Mouse (Mus musculus) forebrain, postnatal 0 days (tissue): ENCODE results near the gene Tmem144. TPM values are rescaled to one million over a fixed set of nuclear protein-coding genes. Genes with fewer than 3 reads are reported as not detected.
A peak's percentile ranks its signal among the peaks of the same experiment; 100 is the strongest.

Source experiments
- ATAC-seq: fragments of 200-750 bp; cut with Nextera tagmentation; 2 replicates; pipeline ENCODE4 v1.8.0; 2017; ENCODE audit warnings: mild to moderate bottlenecking, moderate library complexity
- DNase-seq: peaks from one replicate; pipeline ENCODE4 v3.0.0-alpha.2; 2015
- H3K27ac ChIP-seq: fragments of 300-500 bp; sonication (generic); 2 replicates; pipeline ENCODE4 v1.5.1; 2014; ENCODE audit warnings: low read depth, mild to moderate bottlenecking, antibody characterized with exemption, low read length, moderate library complexity, mixed read lengths
- H3K27me3 ChIP-seq: fragments of 300-500 bp; sonication (generic); 2 replicates; pipeline ENCODE4 v1.6.1; 2014; ENCODE audit warnings: mild to moderate bottlenecking, low read length, mixed read lengths; ENCODE audit not compliant: insufficient read depth
- H3K36me3 ChIP-seq: fragments of 300-500 bp; sonication (generic); 2 replicates; pipeline ENCODE4 v1.6.1; 2014; ENCODE audit warnings: mild to moderate bottlenecking, moderate library complexity; ENCODE audit not compliant: insufficient read depth
- H3K4me1 ChIP-seq: fragments of 300-500 bp; sonication (generic); 2 replicates; pipeline ENCODE4 v1.6.1; 2014; ENCODE audit warnings: antibody characterized with exemption; ENCODE audit not compliant: insufficient read depth
- H3K4me2 ChIP-seq: fragments of 300-500 bp; sonication (generic); 2 replicates; pipeline ENCODE4 v1.6.1; 2014; ENCODE audit warnings: low read depth, mild to moderate bottlenecking, moderate library complexity
- H3K4me3 ChIP-seq: fragments of 300-500 bp; sonication (generic); 2 replicates; pipeline ENCODE4 v1.5.1; 2014; ENCODE audit warnings: low read depth, low read length, mixed read lengths
- H3K9ac ChIP-seq: fragments of 300-500 bp; sonication (generic); 2 replicates; pipeline ENCODE4 v1.6.1; 2014; ENCODE audit warnings: mild to moderate bottlenecking
- H3K9me3 ChIP-seq: fragments of 300-500 bp; sonication (generic); 2 replicates; pipeline ENCODE4 v1.6.1; 2016; ENCODE audit warnings: low read length
- CTCF ChIP-seq: sonication (generic); IDR thresholded peaks from 2 replicates; pipeline ENCODE4 v1.5.1; 2016; ENCODE audit warnings: antibody characterized with exemption, control low read depth, low read depth
- WGBS: fragments of 180-500 bp; shearing (Covaris S2); extraction: QIAGEN DNeasy Blood & Tissue Kit; methylation state at CpG from one replicate; pipeline ENCODE4 v1.1.7; 2014; 5-methylcytosine and 5-hydroxymethylcytosine counted together
- polyA plus RNA-seq: library from polyadenylated mRNA; unstranded; fragments of >200 nt; fragmentation: Nextera tagmentation; extraction: Ambion mirVana; gene quantifications from 2 replicates; pipeline ENCODE4 v1.2.1, GENCODE M21; 2015
- total RNA-seq: library from RNA; depleted of rRNA; stranded (reverse); fragments of >200 nt; gene quantifications from 2 replicates; pipeline ENCODE4 v1.2.3, GENCODE M21; 2014

Tmem144 gene
- total and polyA plus RNA-seq, 2 experiments from 2014 or later: 1.00 to 2.6 TPM

DNA sequence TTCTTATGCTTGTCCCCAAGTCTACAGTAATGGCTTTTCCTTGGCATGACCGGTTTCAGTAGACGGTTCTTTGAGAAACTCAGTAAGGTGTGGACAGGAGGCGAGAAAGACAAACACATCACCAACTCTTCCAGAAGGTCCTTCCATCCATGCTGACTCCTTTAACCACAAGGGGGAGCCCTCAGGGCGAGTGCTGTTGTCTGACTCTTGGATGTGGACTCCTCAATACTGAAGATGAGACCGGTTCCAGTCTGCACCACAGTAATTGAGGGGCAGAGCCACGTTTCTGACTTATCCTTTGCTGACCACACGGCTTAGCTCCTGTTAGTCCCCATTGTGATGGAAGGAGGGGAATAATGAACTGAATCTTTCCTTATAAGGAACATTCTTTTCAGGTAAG, 30.5 kb upstream of the Tmem144 start:
- Histone ChIP-seq H3K4me3 (no peak overlapping the region), H3K27me3 (no peaks in the 10 kb centered on the region), H3K4me2 (no peak overlapping the region), H3K4me1 (0 out of 2 replicates have a peak, but pooled peaks cover 12% of the 10 kb centered on the region), H3K36me3 (no peaks in the 10 kb centered on the region), H3K9me3 (no peaks in the 10 kb centered on the region), H3K27ac (no peak overlapping the region), H3K9ac (no peak overlapping the region)
- peak; percentile 50 for DNase-seq
- 54% methylated on average over 7 of the region's 7 CpGs for WGBS
- ATAC-seq: no peak
- TF ChIP-seq CTCF: peak; percentile 73

GRCm38 (mm10) chr3:79881645-79882044, 29.1 kb upstream of the Tmem144 start:
- 0 out of 2 replicates have a peak, but pooled peaks cover 2% of the 10 kb centered on the region for H3K4me1 ChIP-seq
- H3K27me3 ChIP-seq: no peaks in the 10 kb centered on the region
- 61% methylated on average over 2 of the region's 2 CpGs for WGBS
- DNase-seq (no peak), ATAC-seq (no peak)
- H3K4me3 ChIP-seq: no peak overlapping the region
- H3K36me3 ChIP-seq: no peaks in the 10 kb centered on the region
- H3K9me3 ChIP-seq: no peaks in the 10 kb centered on the region
- TF ChIP-seq CTCF: no peak
- H3K9ac ChIP-seq: no peak overlapping the region
- H3K27ac ChIP-seq: no peak overlapping the region
- H3K4me2 ChIP-seq: no peak overlapping the region

GRCm38 (mm10) chr3:79879246-79879645, 26.7 kb upstream of the Tmem144 start:
- H3K27me3 ChIP-seq: no peaks in the 10 kb centered on the region
- H3K36me3 ChIP-seq: no peaks in the 10 kb centered on the region
- H3K9me3 ChIP-seq: no peaks in the 10 kb centered on the region
- DNase-seq (peak; percentile 2), ATAC-seq (peak; percentile 23; the same call in 1 of the 2 replicates)
- no peak for TF ChIP-seq CTCF
- 47% methylated on average over 9 of the region's 9 CpGs for WGBS
- H3K9ac ChIP-seq: no peak overlapping the region
- no peak overlapping the region for H3K4me3 ChIP-seq
- H3K4me1 ChIP-seq: no peaks in the 10 kb centered on the region
- H3K4me2 ChIP-seq: no peak overlapping the region
- no peak overlapping the region for H3K27ac ChIP-seq

DNA sequence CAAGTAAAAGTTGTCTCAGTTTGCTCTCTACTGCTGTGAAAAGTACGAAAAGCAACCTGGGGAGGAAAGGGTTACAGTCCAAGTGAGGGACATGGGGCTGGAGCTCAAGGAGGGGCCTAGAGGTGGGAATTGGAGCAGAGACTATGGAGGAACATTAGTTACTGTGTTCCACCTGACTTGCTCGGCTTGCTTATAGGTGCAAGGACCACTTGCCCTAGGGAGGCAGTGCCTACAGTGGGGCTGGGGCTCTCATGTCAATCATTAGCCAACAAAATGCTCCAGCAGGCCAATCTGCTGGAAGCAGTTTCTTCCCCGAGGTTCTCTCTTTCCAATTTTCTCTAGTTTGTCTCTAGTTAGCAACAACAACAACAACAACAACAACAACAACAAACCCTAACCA, 25.8 kb upstream of the Tmem144 start:
- Histone ChIP-seq H3K9ac (no peak overlapping the region), H3K9me3 (no peaks in the 10 kb centered on the region), H3K4me1 (no peaks in the 10 kb centered on the region), H3K4me3 (no peak overlapping the region), H3K4me2 (no peak overlapping the region), H3K36me3 (no peaks in the 10 kb centered on the region), H3K27ac (no peak overlapping the region), H3K27me3 (no peaks in the 10 kb centered on the region)
- no peak for ATAC-seq
- 74% methylated on average over 3 of the region's 3 CpGs for WGBS
- no peak for DNase-seq
- TF ChIP-seq CTCF: no peak

DNA sequence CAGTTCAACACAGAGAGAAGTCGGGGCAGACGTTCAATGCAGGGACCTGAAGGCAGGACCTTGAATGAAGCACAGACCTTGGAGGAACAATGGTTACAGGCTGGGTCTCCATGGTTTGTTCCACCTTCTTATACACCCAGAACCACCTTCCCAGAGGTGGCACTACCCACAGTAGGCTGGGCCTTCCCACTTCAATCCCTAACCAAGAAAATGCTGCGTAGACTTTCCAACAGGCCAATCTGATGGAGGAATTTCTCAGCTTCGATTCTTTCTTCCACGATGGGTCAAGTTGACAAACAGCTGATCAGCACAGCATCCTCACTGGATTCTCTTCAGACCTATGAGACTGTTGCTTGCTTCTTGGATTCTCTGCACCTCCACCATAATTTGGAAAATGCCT, 22.9 kb upstream of the Tmem144 start:
- H3K4me3 ChIP-seq: no peak overlapping the region
- H3K4me2 ChIP-seq: no peak overlapping the region
- no peaks in the 10 kb centered on the region for H3K4me1 ChIP-seq
- no peak for DNase-seq
- H3K36me3 ChIP-seq: no peaks in the 10 kb centered on the region
- no peak for TF ChIP-seq CTCF
- WGBS: 92% methylated on average over 5 of the region's 5 CpGs
- H3K9ac ChIP-seq: no peak overlapping the region
- H3K27ac ChIP-seq: no peak overlapping the region
- ATAC-seq: no peak
- H3K27me3 ChIP-seq: no peaks in the 10 kb centered on the region
- no peaks in the 10 kb centered on the region for H3K9me3 ChIP-seq

DNA sequence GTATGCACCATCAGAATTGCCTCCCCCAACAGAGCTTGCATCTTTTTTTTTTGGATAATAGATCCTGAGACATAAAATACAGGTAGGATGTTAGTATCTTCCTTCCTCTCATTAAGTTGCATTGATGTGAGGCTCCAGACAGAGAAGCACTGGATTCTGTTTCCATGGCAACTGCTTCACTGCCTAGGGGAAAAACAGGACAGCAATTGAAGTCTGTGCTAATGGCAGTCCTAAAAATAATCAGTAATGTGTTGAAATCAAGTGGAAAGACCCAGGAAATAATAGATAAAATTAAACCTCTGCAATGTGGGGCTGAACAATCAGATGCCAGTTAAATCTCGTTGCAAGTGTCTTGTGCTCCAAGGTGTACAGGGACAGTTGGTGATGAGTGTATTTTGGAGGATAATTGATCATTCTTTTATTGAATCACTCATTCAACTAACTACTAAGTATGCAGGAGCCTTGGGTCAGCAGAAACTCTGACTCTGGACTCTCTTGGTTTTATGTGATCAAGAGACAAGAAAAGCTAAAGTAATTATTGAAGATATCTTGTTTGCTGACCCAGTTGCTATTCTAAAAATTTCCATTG, 14.6 kb upstream of the Tmem144 start:
- no peak overlapping the region for H3K9ac ChIP-seq
- peak overlapping the region; percentile 79 for H3K27ac ChIP-seq
- ATAC-seq (peak; percentile 88), DNase-seq (peak; percentile 78)
- H3K27me3 ChIP-seq: no peaks in the 10 kb centered on the region
- no peak overlapping the region for H3K4me3 ChIP-seq
- H3K9me3 ChIP-seq: no peaks in the 10 kb centered on the region
- H3K36me3 ChIP-seq: no peaks in the 10 kb centered on the region
- 4% methylated on average over 1 of the region's 1 CpGs for WGBS
- TF ChIP-seq CTCF: no peak
- peaks cover 17% of the 10 kb centered on the region for H3K4me1 ChIP-seq
- H3K4me2 ChIP-seq: no peak overlapping the region

DNA sequence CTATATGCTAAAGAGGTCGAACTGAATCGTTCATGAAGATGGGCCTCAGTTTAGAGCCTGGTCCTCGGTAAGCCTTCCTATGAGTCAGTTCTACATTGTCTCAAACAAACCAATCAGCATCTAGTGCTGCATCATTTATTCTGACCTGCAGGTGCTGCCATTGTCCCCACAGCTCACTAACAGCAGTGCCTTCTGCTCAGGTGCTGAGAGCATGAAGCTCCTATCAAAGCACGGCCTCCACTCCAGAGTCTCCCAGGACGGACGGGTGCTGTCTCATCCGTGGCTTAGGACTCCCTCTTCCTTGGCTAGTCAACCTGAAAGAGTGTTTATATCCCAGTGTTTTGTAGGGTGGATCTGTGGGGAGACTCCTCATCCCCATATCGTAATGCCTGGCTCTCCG, 14.0 kb upstream of the Tmem144 start:
- WGBS: 75% methylated on average over 9 of the region's 9 CpGs

More for the DNA sequence above, 14.0 kb upstream of the Tmem144 start:
- TF ChIP-seq CTCF: peak; percentile 23; the same call in 1 of the 2 replicates
- Histone ChIP-seq H3K27me3 (no peaks in the 10 kb centered on the region), H3K27ac (peak overlapping the region; percentile 79), H3K4me3 (no peak overlapping the region), H3K9ac (no peak overlapping the region), H3K4me1 (peaks cover 17% of the 10 kb centered on the region), H3K4me2 (no peak overlapping the region), H3K36me3 (no peaks in the 10 kb centered on the region), H3K9me3 (no peaks in the 10 kb centered on the region)
- peak; percentile 30; the same call in 1 of the 2 replicates for ATAC-seq
- peak; percentile 38 for DNase-seq
